Mouse (Mus musculus) stomach, postnatal 0 days (tissue): ENCODE results near the gene Ccr7.

Source experiments
- CTCF ChIP-seq: IDR thresholded peaks from 2 replicates; pipeline ENCODE4 v1.5.1; 2016; ENCODE audit warnings: antibody characterized with exemption, low read depth, mild to moderate bottlenecking, moderate library complexity
- EP300 ChIP-seq: optimal IDR thresholded peaks from 2 replicates; pipeline ENCODE3; 2016; ENCODE audit warnings: antibody characterized with exemption

GRCm38 (mm10) chr11:99169438-99169837 lies 14.6 kb upstream of the Ccr7 start:
- TF ChIP-seq CTCF (no peak), EP300 (no peak)
